Mouse (Mus musculus) gastrocnemius, postnatal 14 days (tissue): ENCODE data around the gene Git1. TPM values are rescaled to one million over a fixed set of nuclear protein-coding genes. Genes with fewer than 3 reads are reported as not detected.

Source experiments
- DNase-seq: peaks from one replicate; pipeline ENCODE4 v3.0.0; 2021; ENCODE audit warnings: mixed read lengths
- intact Hi-C: fragments of 180-260 bp; cut with DNase I; formaldehyde crosslinking; loops from one replicate; pipeline ENCODE4 v1.15.1; 2025; ENCODE audit warnings: low total_unique reads
- long read RNA-seq, 2 experiments: library from polyadenylated mRNA; stranded (forward); transcript quantifications; one replicate each; pipeline ENCODE4 v2.0.0; 2021
- total RNA-seq, 2 experiments: library from RNA; stranded (reverse); gene quantifications; 2 replicates each; pipeline ENCODE4 v1.2.3; 2021

The Git1 gene
- 10 to 100 TPM; 23.0 to 25.9 TPM for total RNA-seq
- long read RNA-seq, experiment 1, transcript Git1-202 (19 exons, 3,476 nt) = major isoform, 12 of 28 reads
- long read RNA-seq, experiment 1, partial matches to known transcripts = 11 of 28 reads
- long read RNA-seq, experiment 1, other reads (novel, unspliced or antisense) = 4 of 28 reads
- long read RNA-seq, experiment 2, transcript Git1-202 (19 exons, 3,476 nt) = major isoform, 23 of 37 reads
- long read RNA-seq, experiment 2, partial matches to known transcripts = 12 of 37 reads
- long read RNA-seq, experiment 2, other reads (novel, unspliced or antisense) = 2 of 37 reads

GRCm38 (mm10) chr11:77493512-77494343, at the start of gene Git1:
Gene Git1, plus strand, starts transcription at chr11:77493562.
- peak; percentile 58 for DNase-seq
- intact Hi-C loops = no loop called here

- intact Hi-C loops = no loop called here
- no peak for DNase-seq
These were observed 48.4 kb upstream of the Git1 start for GRCm38 (mm10) chr11:77444939-77445338.

GRCm38 (mm10) chr11:77446628-77447041, 46.7 kb upstream of the Git1 start:
- peak; percentile 60 for DNase-seq
- intact Hi-C loops = no loop called here

- intact Hi-C loops = no loop called here
These were observed 44.1 kb upstream of the Git1 start for GRCm38 (mm10) chr11:77449224-77449623.

GRCm38 (mm10) chr11:77451670-77452069, 41.7 kb upstream of the Git1 start:
- intact Hi-C loops = loop anchor here (10.0 kb wide), 1 partner anchor 107 kb away; no protein-coding TSS in a partner anchor
- DNase-seq = no peak

More at GRCm38 (mm10) chr11:77449224-77449623, 44.1 kb upstream of the Git1 start:
- DNase-seq = no peak

- intact Hi-C loops = loop anchor here (10.0 kb wide), 1 partner anchor 109 kb away; no protein-coding TSS in a partner anchor
- DNase-seq = no peak
These were observed 40.0 kb upstream of the Git1 start for GRCm38 (mm10) chr11:77453388-77453787.

GRCm38 (mm10) chr11:77455770-77456510, 37.4 kb upstream of the Git1 start:
- intact Hi-C loops = loop anchor here (1.0 to 10.0 kb wide), 2 partner anchors 111 to 140 kb away; no protein-coding TSS in a partner anchor
- no peak for DNase-seq

GRCm38 (mm10) chr11:77456866-77457265, 36.5 kb upstream of the Git1 start:
- intact Hi-C loops = loop anchor here (1.0 to 10.0 kb wide), 2 partner anchors 112 to 141 kb away; no protein-coding TSS in a partner anchor
- no peak for DNase-seq

GRCm38 (mm10) chr11:77461856-77462255, 31.5 kb upstream of the Git1 start:
- intact Hi-C loops = no loop called here
- no peak for DNase-seq

- intact Hi-C loops = no loop called here
- peak; percentile 88 for DNase-seq
These were observed 30.9 kb upstream of the Git1 start, which contains the start of gene Coro6 for GRCm38 (mm10) chr11:77462283-77463100. Gene Coro6, plus strand, starts transcription at chr11:77462411.

- no peak for DNase-seq
- intact Hi-C loops = no loop called here
These were observed 30.3 kb upstream of the Git1 start for GRCm38 (mm10) chr11:77463101-77463445.

- no peak for DNase-seq
- intact Hi-C loops = no loop called here
These were observed 29.6 kb upstream of the Git1 start for GRCm38 (mm10) chr11:77463786-77464185.

GRCm38 (mm10) chr11:77464684-77465083, 28.7 kb upstream of the Git1 start:
- intact Hi-C loops = no loop called here
- DNase-seq = no peak

- intact Hi-C loops = no loop called here
- DNase-seq = no peak
These were observed 28.3 kb upstream of the Git1 start for GRCm38 (mm10) chr11:77465111-77465510.

- intact Hi-C loops = no loop called here
- DNase-seq = no peak
These were observed 26.8 kb upstream of the Git1 start for GRCm38 (mm10) chr11:77466544-77466943.

- intact Hi-C loops = no loop called here
- peak; percentile 80 for DNase-seq
These were observed 26.2 kb upstream of the Git1 start for GRCm38 (mm10) chr11:77467157-77467556.

- intact Hi-C loops = no loop called here
- DNase-seq = peak; percentile 78
These were observed 25.6 kb upstream of the Git1 start for GRCm38 (mm10) chr11:77467784-77468183.

GRCm38 (mm10) chr11:77468397-77468796, 25.0 kb upstream of the Git1 start:
- no peak for DNase-seq
- intact Hi-C loops = no loop called here

- DNase-seq = no peak
- intact Hi-C loops = no loop called here
These were observed 22.0 kb upstream of the Git1 start for GRCm38 (mm10) chr11:77471407-77471806.
